ENCODE assay signal across 8 mouse cellular contexts in genomic region chrX:51019884-51020283, GRCm38 (mm10). TPM values are rescaled to one million over a fixed set of nuclear protein-coding genes. Genes with fewer than 3 reads are reported as not detected.
DNase-seq lines count a peak whose midpoint lies in the region; ATAC-seq lines count a peak whose summit lies in the region.

No protein-coding gene starts in this region.

- DNase-seq in CD4-positive, CD25-positive, alpha-beta regulatory T cell, adult 2 months (ENCODE audit: low read depth, low spot score): peak; percentile 36
- peak; percentile 36 to 38 for DNase-seq in B cell, adult 2 months
- DNase-seq in gastrocnemius, postnatal 36 days: peak; percentile 25 to 49
- DNase-seq in kidney, postnatal 25 days: peak; percentile 71 to 74
- peak; percentile 16 for DNase-seq in thymus, postnatal 25 days

- ATAC-seq in CD4-positive, CD25-positive, alpha-beta regulatory T cell, adult 4 months: no peak
- peak; percentile 51; the same call in 1 of the 2 replicates for ATAC-seq in cerebellum, adult (ENCODE audit: insufficient number of reproducible peaks, low FRiP score, low TSS enrichment)
- peak; percentile 70 for ATAC-seq in megakaryocyte progenitor cell, adult 5-6 weeks (replicated peaks; ENCODE audit: poor library complexity)

- intact Hi-C loops in gastrocnemius, postnatal 36 days (cut with DNase I): no loop called here

RNA-seq across cellular contexts. Expression of gene Rap2c, which starts 2.1 kb away (rescaled TPM):
- 10 to 100 TPM; 18.7 to 22.5 TPM for polyA plus RNA-seq in CD4-positive, CD25-positive, alpha-beta regulatory T cell, adult 4 months (2017; shearing (Covaris generic))
- total RNA-seq in gastrocnemius, postnatal 36 days (2021): 10 to 100 TPM; 20.6 to 21.0 TPM
- total RNA-seq in megakaryocyte progenitor cell, adult 5-6 weeks (2015): 30.1 and 30.2 TPM in 2 replicates
- 17.3 and 22.3 TPM in 2 replicates for total RNA-seq in megakaryocyte progenitor cell, adult 5-6 weeks (2017)

Comparison
In these comparisons a context has a peak if more than half of its experiments do, and no peak if none do; other contexts are left out.
1. DNase-seq: peak in every context shown above with its lines; median percentile 72 in kidney, postnatal 25 days; 37 in B cell, adult 2 months; 37 in gastrocnemius, postnatal 36 days; 36 in CD4-positive, CD25-positive, alpha-beta regulatory T cell, adult 2 months; 16 in thymus, postnatal 25 days.